Mouse (Mus musculus) brain, embryonic 18.5 days (tissue): ENCODE measurements around the gene Neu1.
"Not testable (repeated sequence)": the region's sequence is repeated elsewhere in the genome, so short reads cannot be mapped to it uniquely, and the experiment has no call there.

Source experiments
- DNase-seq: peaks from one replicate; pipeline ENCODE4 v3.0.0-alpha.2; 2012; ENCODE audit warnings: low read depth, low spot score

Neu1 gene

GRCm38 (mm10) chr17:34931061-34931734, at the start of gene Neu1:
Gene Neu1, plus strand, starts transcription at chr17:34931253.
- peak; percentile 96 for DNase-seq

- DNase-seq, result no peak
Observed at GRCm38 (mm10) chr17:34881683-34882310, 49.3 kb upstream of the Neu1 start, which contains the start of gene Gm20547. Gene Gm20547, minus strand, starts transcription at chr17:34882042.

- DNase-seq, result no peak
Observed at GRCm38 (mm10) chr17:34883332-34883731, 47.7 kb upstream of the Neu1 start.

- DNase-seq, result no peak
Observed at GRCm38 (mm10) chr17:34884704-34885103, 46.3 kb upstream of the Neu1 start.

GRCm38 (mm10) chr17:34885615-34886014, 45.4 kb upstream of the Neu1 start:
- DNase-seq, result no peak

GRCm38 (mm10) chr17:34887942-34888341, 43.1 kb upstream of the Neu1 start:
- DNase-seq, result no peak

- DNase-seq, result no peak
Observed at GRCm38 (mm10) chr17:34890074-34890743, 40.8 kb upstream of the Neu1 start.

- DNase-seq, result no peak
Observed at GRCm38 (mm10) chr17:34891377-34891776, 39.7 kb upstream of the Neu1 start.

GRCm38 (mm10) chr17:34893072-34893824, 37.8 kb upstream of the Neu1 start:
- DNase-seq, result no peak

GRCm38 (mm10) chr17:34894074-34894597, 36.9 kb upstream of the Neu1 start:
- DNase-seq, result peak; percentile 95

- no peak for DNase-seq
Observed at GRCm38 (mm10) chr17:34894801-34895530, 36.1 kb upstream of the Neu1 start.

GRCm38 (mm10) chr17:34895724-34896123, 35.3 kb upstream of the Neu1 start:
- no peak for DNase-seq

- DNase-seq, result no peak
Observed at GRCm38 (mm10) chr17:34896366-34896765, 34.7 kb upstream of the Neu1 start.

GRCm38 (mm10) chr17:34897373-34898159, 33.5 kb upstream of the Neu1 start:
- no peak for DNase-seq

GRCm38 (mm10) chr17:34898160-34898586, 32.9 kb upstream of the Neu1 start, which contains the start of the genes C2 and Ehmt2:
Gene C2, minus strand, starts transcription at chr17:34898265.
Gene Ehmt2, plus strand, starts transcription at chr17:34898469.
- DNase-seq, result peak; percentile 69

- no peak for DNase-seq
Observed at GRCm38 (mm10) chr17:34898706-34899052, 32.4 kb upstream of the Neu1 start.

- DNase-seq, result no peak
Observed at GRCm38 (mm10) chr17:34899053-34899889, 31.8 kb upstream of the Neu1 start.

- DNase-seq, result no peak
Observed at GRCm38 (mm10) chr17:34899890-34900243, 31.2 kb upstream of the Neu1 start.

GRCm38 (mm10) chr17:34900826-34901225, 30.2 kb upstream of the Neu1 start:
- DNase-seq, result not testable (repeated sequence)
